Mouse (Mus musculus) megakaryocyte, embryonic 14.5 days (primary cell): ENCODE results near the gene Il12b.

Experiments
- FLI1 ChIP-seq: IDR thresholded peaks from 2 replicates; pipeline ENCODE4 v1.6.1; 2012; ENCODE audit warnings: low read length, inconsistent platforms, mixed read lengths
- GATA1 ChIP-seq: IDR thresholded peaks from 3 replicates; pipeline ENCODE4 v1.6.1; 2012; ENCODE audit warnings: mixed read lengths, low read length, inconsistent platforms, borderline replicate concordance

DNA sequence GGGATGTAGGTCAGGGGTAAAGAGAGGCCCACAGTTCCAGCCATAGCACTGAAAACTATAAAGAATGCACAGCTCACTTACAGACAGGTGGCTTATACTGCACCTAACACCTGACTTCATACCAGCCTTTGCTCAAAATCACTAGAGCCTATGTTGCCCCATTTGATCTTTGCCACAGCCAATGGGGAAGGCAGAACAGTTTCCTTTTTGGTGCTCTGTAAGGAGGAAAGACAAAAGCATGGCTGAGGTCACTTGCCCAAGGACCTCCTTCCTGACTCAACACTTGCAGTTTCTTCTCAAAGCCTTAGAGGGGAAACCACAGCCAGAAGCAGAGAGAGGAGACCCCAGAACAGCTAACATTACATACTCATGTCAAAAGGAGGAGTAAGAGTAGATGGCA lies 51.2 kb downstream of the Il12b start:
- TF ChIP-seq GATA1: no peak
- TF ChIP-seq FLI1: no peak
